Mouse (Mus musculus): Measurements from ENCODE around the gene Elf2. TPM values are rescaled to one million over a fixed set of nuclear protein-coding genes. Genes with fewer than 3 reads are reported as not detected.

The Elf2 gene
- polyA plus RNA-seq, 1 experiment from 2014 or later: 56.2 TPM

DNA sequence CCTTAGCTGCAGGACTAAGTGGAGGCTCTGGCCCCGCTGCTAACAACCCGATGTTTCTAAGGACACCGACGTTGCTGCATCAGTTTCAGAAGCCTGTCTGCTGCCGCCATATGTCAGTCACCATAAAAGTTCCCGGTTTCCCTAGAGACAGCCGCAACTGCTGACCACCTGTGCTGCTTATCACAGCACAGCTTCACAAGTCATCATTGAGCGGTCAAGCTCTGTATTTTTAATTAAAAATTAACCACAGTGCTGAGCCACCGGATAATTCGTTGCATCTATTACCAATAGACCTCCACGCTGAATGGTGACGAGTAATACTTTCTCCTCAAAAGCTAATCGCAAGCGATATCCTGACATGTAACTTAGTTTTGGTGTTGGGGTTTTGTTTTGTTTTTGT, 135.6 kb downstream of the Elf2 start:
- H3K9ac ChIP-seq (ENCODE audit: low read depth, low read length): no peak overlapping the region
- H3K36me3 ChIP-seq (ENCODE audit: insufficient read depth, low read length): no peaks in the 10 kb centered on the region
- 78% methylated on average over 14 of the region's 14 CpGs for WGBS
- no peak for ATAC-seq (replicated peaks; ENCODE audit: low FRiP score, low read depth)
- no peaks in the 10 kb centered on the region for H3K9me3 ChIP-seq (replicated peaks; ENCODE audit: low read length)
- H3K27ac ChIP-seq: no peak overlapping the region
- DNase-seq (ENCODE audit: low spot score): no peak
- no peaks in the 10 kb centered on the region for H3K4me1 ChIP-seq (replicated peaks; ENCODE audit: insufficient read depth, low read length)
- no peak overlapping the region for H3K4me3 ChIP-seq (replicated peaks; ENCODE audit: low read depth, low read length)
- H3K27me3 ChIP-seq (ENCODE audit: insufficient read depth, low read length): no peaks in the 10 kb centered on the region
- H3K4me2 ChIP-seq (ENCODE audit: low read length): no peak overlapping the region
- no peak for TF ChIP-seq CTCF (IDR thresholded peaks at IDR 0.05; ENCODE audit: low read depth)

DNA sequence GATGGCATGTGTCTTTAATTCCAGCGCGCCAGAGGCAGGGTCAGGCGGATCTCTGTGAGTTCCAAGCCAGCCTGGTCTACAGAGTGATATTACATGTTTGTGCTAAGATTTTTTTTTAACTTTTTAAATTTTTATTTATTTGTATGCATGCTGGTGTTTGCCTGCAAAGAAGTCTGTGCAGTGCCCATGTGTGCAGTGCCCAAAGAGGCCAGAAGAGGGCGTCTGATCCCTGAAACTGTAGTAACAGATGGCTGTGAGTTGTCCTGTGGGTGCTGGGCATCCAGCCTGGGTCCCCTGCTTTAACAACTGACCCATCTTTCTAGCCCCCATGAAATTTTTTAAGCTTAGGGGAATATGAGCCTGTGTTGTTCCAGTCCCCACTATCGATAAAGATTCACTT, 136.0 kb downstream of the Elf2 start:
- Histone ChIP-seq H3K27ac (no peak overlapping the region), H3K4me2 (ENCODE audit: low read length) (no peak overlapping the region), H3K4me1 (replicated peaks; ENCODE audit: insufficient read depth, low read length) (no peaks in the 10 kb centered on the region), H3K27me3 (ENCODE audit: insufficient read depth, low read length) (no peaks in the 10 kb centered on the region), H3K4me3 (replicated peaks; ENCODE audit: low read depth, low read length) (no peak overlapping the region), H3K36me3 (ENCODE audit: insufficient read depth, low read length) (no peaks in the 10 kb centered on the region), H3K9ac (ENCODE audit: low read depth, low read length) (no peak overlapping the region), H3K9me3 (replicated peaks; ENCODE audit: low read length) (no peaks in the 10 kb centered on the region)
- ATAC-seq (replicated peaks; ENCODE audit: low FRiP score, low read depth) (no peak), DNase-seq (ENCODE audit: low spot score) (no peak)
- TF ChIP-seq CTCF (IDR thresholded peaks at IDR 0.05; ENCODE audit: low read depth): peak; percentile 14; the same call in 1 of the 2 replicates
- 90% methylated on average over 5 of the region's 5 CpGs for WGBS

DNA sequence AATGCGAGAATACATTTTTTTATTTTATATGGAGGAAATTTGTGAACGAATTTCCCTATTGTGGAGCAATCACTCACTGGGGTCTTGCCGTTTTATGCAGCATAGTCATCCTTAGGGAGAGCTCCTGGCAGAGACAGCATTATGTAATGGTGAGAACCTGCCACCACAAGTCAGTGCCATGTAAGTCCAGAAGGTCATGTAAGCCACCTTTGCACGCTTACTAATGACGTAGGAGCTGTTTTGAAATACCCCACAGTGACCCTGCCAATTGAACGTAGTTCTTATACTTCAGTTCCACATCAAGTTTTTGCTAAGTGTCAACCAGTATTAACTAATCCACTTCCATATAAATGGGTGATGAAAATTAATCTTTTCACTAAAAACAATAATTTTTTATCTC, 136.6 kb downstream of the Elf2 start:
- H3K4me3 ChIP-seq (replicated peaks; ENCODE audit: low read depth, low read length): no peak overlapping the region
- H3K9me3 ChIP-seq (replicated peaks; ENCODE audit: low read length): no peaks in the 10 kb centered on the region
- H3K4me1 ChIP-seq (replicated peaks; ENCODE audit: insufficient read depth, low read length): no peaks in the 10 kb centered on the region
- no peak for DNase-seq (ENCODE audit: low spot score)
- H3K27ac ChIP-seq: no peak overlapping the region
- no peaks in the 10 kb centered on the region for H3K36me3 ChIP-seq (ENCODE audit: insufficient read depth, low read length)
- no peak overlapping the region for H3K9ac ChIP-seq (ENCODE audit: low read depth, low read length)
- 78% methylated on average over 6 of the region's 6 CpGs for WGBS
- ATAC-seq (replicated peaks; ENCODE audit: low FRiP score, low read depth): no peak
- no peak for TF ChIP-seq CTCF (IDR thresholded peaks at IDR 0.05; ENCODE audit: low read depth)
- H3K27me3 ChIP-seq (ENCODE audit: insufficient read depth, low read length): no peaks in the 10 kb centered on the region
- H3K4me2 ChIP-seq (ENCODE audit: low read length): no peak overlapping the region

Small RNAs within 50 kb of the gene (microRNA-seq; reads per million reads assigned to microRNA genes)
- not detected for gene Gm24282

Other genes starting within 250 kb of the Elf2 start
- gene Noct, start 116.2 kb downstream of the Elf2 start, polyA plus RNA-seq (2015; fragmentation: Nextera tagmentation; extraction: Ambion mirVana): 6.0 and 7.1 TPM in 2 replicates
- gene Mgarp, start 56.1 kb upstream of the Elf2 start, polyA plus RNA-seq (2015; fragmentation: Nextera tagmentation; extraction: Ambion mirVana): 0.76 and 0.88 TPM in 2 replicates
- 1,354 and 1,434 TPM in 2 replicates for gene Ndufc1, start 68.3 kb upstream of the Elf2 start, polyA plus RNA-seq (2015; fragmentation: Nextera tagmentation; extraction: Ambion mirVana)
- 26.5 and 26.6 TPM in 2 replicates for gene Naa15, start 74.5 kb upstream of the Elf2 start, polyA plus RNA-seq (2015; fragmentation: Nextera tagmentation; extraction: Ambion mirVana)
- gene Rab33b, start 143.3 kb upstream of the Elf2 start, polyA plus RNA-seq (2015; fragmentation: Nextera tagmentation; extraction: Ambion mirVana): 21.6 and 21.9 TPM in 2 replicates
- gene Setd7, start 220.2 kb upstream of the Elf2 start, polyA plus RNA-seq (2015; fragmentation: Nextera tagmentation; extraction: Ambion mirVana): 2.0 and 2.4 TPM in 2 replicates